Mouse (Mus musculus) hindbrain, embryonic 16.5 days (tissue): ENCODE results near the gene Ms4a2. TPM values are rescaled to one million over a fixed set of nuclear protein-coding genes. Genes with fewer than 3 reads are reported as not detected.

Source experiments
- ATAC-seq: fragments of 200-750 bp; cut with Nextera tagmentation; 2 replicates; pipeline ENCODE4 v1.8.0; 2017; ENCODE audit warnings: moderate TSS enrichment, moderate library complexity
- H3K27ac ChIP-seq: fragments of 300-500 bp; sonication (generic); 2 replicates; pipeline ENCODE4 v1.5.1; 2014; ENCODE audit warnings: low read depth, mild to moderate bottlenecking, control low read depth, low read length, moderate library complexity
- H3K27me3 ChIP-seq: fragments of 300-500 bp; sonication (generic); replicated peaks from 2 replicates; pipeline ENCODE4 v1.6.1; 2014; ENCODE audit warnings: low read length; ENCODE audit not compliant: control insufficient read depth, insufficient read depth
- H3K36me3 ChIP-seq: fragments of 300-500 bp; sonication (generic); 2 replicates; pipeline ENCODE4 v1.6.1; 2014; ENCODE audit warnings: mild to moderate bottlenecking, low read length, moderate library complexity, mixed read lengths; ENCODE audit not compliant: control insufficient read depth, insufficient read depth
- H3K4me1 ChIP-seq: fragments of 300-500 bp; sonication (generic); 2 replicates; pipeline ENCODE4 v1.6.1; 2014; ENCODE audit warnings: low read depth, low read length; ENCODE audit not compliant: control insufficient read depth, insufficient read depth
- H3K4me2 ChIP-seq: fragments of 300-500 bp; sonication (generic); 2 replicates; pipeline ENCODE4 v1.6.1; 2014; ENCODE audit warnings: mild to moderate bottlenecking, low read length, control low read depth, moderate library complexity
- H3K4me3 ChIP-seq: fragments of 300-500 bp; sonication (generic); 2 replicates; pipeline ENCODE4 v1.5.1; 2014; ENCODE audit warnings: mild to moderate bottlenecking, low read length, control low read depth, moderate library complexity
- H3K9ac ChIP-seq: fragments of 300-500 bp; sonication (generic); 2 replicates; pipeline ENCODE4 v1.6.1; 2014; ENCODE audit warnings: low read depth, mild to moderate bottlenecking, control low read depth, low read length, moderate library complexity
- H3K9me3 ChIP-seq: fragments of 300-500 bp; sonication (generic); 2 replicates; pipeline ENCODE4 v1.6.1; 2014; ENCODE audit warnings: mild to moderate bottlenecking, low read length, moderate library complexity; ENCODE audit not compliant: control insufficient read depth
- WGBS: fragments of 180-500 bp; shearing (Covaris S2); extraction: QIAGEN DNeasy Blood & Tissue Kit; methylation state at CpG from one replicate; pipeline ENCODE4 v1.1.7; 2014; 5-methylcytosine and 5-hydroxymethylcytosine counted together
- polyA plus RNA-seq: library from polyadenylated mRNA; unstranded; fragments of >200 nt; fragmentation: Nextera tagmentation; extraction: Ambion mirVana; gene quantifications from 2 replicates; pipeline ENCODE4 v1.2.1, GENCODE M21; 2015

Ms4a2 gene
- polyA plus RNA-seq, 1 experiment from 2014 or later = 0.10 TPM

- Histone ChIP-seq H3K4me2 (no peak overlapping the region), H3K27me3 (no peaks in the 10 kb centered on the region), H3K9me3 (no peaks in the 10 kb centered on the region), H3K36me3 (no peaks in the 10 kb centered on the region), H3K4me1 (no peaks in the 10 kb centered on the region), H3K9ac (no peak overlapping the region), H3K27ac (no peak overlapping the region), H3K4me3 (no peak overlapping the region)
- 85% methylated on average over 1 of the region's 1 CpGs for WGBS
- no peak for ATAC-seq
Measured at GRCm38 (mm10) chr19:11633732-11634131, 10.2 kb upstream of the Ms4a2 start.

- WGBS = 79% methylated on average over 5 of the region's 5 CpGs
Measured at GRCm38 (mm10) chr19:11625231-11625630, 1.7 kb upstream of the Ms4a2 start.

GRCm38 (mm10) chr19:11624800-11625199, 1.3 kb upstream of the Ms4a2 start:
- ATAC-seq = no peak
- H3K36me3 ChIP-seq = no peaks in the 10 kb centered on the region
- no peaks in the 10 kb centered on the region for H3K9me3 ChIP-seq
- H3K27me3 ChIP-seq = no peaks in the 10 kb centered on the region
- no peaks in the 10 kb centered on the region for H3K4me1 ChIP-seq
- no peak overlapping the region for H3K4me2 ChIP-seq
- no peak overlapping the region for H3K9ac ChIP-seq
- H3K4me3 ChIP-seq = no peak overlapping the region
- no peak overlapping the region for H3K27ac ChIP-seq

More at GRCm38 (mm10) chr19:11625231-11625630, 1.7 kb upstream of the Ms4a2 start:
- Histone ChIP-seq H3K4me2 (no peak overlapping the region), H3K9ac (no peak overlapping the region), H3K4me3 (no peak overlapping the region), H3K27me3 (no peaks in the 10 kb centered on the region), H3K27ac (no peak overlapping the region), H3K9me3 (no peaks in the 10 kb centered on the region), H3K36me3 (no peaks in the 10 kb centered on the region), H3K4me1 (no peaks in the 10 kb centered on the region)
- no peak for ATAC-seq

- no peaks in the 10 kb centered on the region for H3K36me3 ChIP-seq
- H3K4me1 ChIP-seq = no peaks in the 10 kb centered on the region
- H3K9ac ChIP-seq = no peak overlapping the region
- no peak overlapping the region for H3K4me2 ChIP-seq
- no peak overlapping the region for H3K27ac ChIP-seq
- H3K27me3 ChIP-seq = no peaks in the 10 kb centered on the region
- H3K4me3 ChIP-seq = no peak overlapping the region
- no peaks in the 10 kb centered on the region for H3K9me3 ChIP-seq
- ATAC-seq = no peak
Measured at GRCm38 (mm10) chr19:11617983-11618382, 5.5 kb downstream of the Ms4a2 start.

DNA sequence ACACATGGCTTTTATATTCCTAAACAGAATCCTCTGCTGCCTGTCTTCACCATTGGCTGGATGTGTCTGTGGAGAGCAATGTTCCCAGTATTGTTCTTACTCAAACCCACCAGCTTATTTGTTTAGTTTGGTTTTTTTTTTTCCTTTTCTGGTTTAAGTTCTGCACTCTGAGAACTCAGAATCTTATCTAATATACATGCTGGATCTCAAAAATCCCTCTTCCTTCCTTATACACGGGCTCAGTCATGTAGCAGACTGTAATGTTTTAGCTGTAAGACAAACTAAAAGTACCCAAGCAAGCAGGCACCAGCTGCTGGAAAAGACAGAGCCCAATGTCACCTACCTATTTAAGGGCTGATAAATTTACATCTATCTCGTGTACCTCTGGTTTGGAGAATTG, 8.7 kb downstream of the Ms4a2 start:
- no peak for ATAC-seq

DNA sequence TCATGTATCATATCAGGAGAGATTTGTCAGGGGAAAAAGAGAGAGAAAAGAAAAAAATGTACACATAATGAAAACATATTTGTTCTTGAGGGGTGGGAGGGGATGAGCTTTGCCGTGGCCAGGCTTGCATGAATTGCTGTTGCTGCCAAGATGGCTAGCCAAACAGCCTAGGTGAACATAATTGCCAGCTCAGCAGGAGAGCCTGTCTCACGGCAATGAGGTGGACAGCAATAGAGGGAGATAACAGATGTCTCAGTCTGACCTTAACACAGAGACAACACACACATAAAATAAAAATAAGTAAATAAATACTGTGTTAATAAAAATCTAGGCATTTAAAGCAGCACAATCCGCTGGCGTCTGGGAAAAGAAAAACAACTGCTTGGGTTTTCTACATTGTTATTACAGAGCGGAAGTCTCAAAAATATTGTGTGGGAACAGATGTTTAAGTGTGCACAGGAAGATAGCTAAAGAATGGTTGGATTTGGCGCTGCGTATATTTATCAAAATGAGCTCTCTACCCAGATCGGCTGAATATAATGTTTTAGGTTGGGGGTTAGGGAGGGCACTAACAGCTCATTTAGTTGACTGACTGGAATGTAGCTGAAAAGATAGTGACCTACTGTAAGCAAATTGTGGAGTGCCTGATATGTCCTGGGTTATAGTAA, 9.6 kb downstream of the Ms4a2 start:
- 70% methylated on average over 8 of the region's 8 CpGs for WGBS
- H3K9ac ChIP-seq = no peak overlapping the region
- no peak overlapping the region for H3K4me2 ChIP-seq
- no peak overlapping the region for H3K27ac ChIP-seq
- no peak overlapping the region for H3K4me3 ChIP-seq
- H3K27me3 ChIP-seq = no peaks in the 10 kb centered on the region
- H3K36me3 ChIP-seq = no peaks in the 10 kb centered on the region
- H3K4me1 ChIP-seq = no peaks in the 10 kb centered on the region
- ATAC-seq = no peak
- H3K9me3 ChIP-seq = no peaks in the 10 kb centered on the region

More for the DNA sequence above, 8.7 kb downstream of the Ms4a2 start:
- 68% methylated on average over 2 of the region's 2 CpGs for WGBS
- Histone ChIP-seq H3K9me3 (no peaks in the 10 kb centered on the region), H3K4me1 (no peaks in the 10 kb centered on the region), H3K4me3 (no peak overlapping the region), H3K9ac (no peak overlapping the region), H3K27ac (no peak overlapping the region), H3K36me3 (no peaks in the 10 kb centered on the region), H3K4me2 (no peak overlapping the region), H3K27me3 (no peaks in the 10 kb centered on the region)

GRCm38 (mm10) chr19:11613084-11613483, 10.4 kb downstream of the Ms4a2 start:
- Histone ChIP-seq H3K27ac (no peak overlapping the region), H3K36me3 (no peaks in the 10 kb centered on the region), H3K4me1 (no peaks in the 10 kb centered on the region), H3K9me3 (no peaks in the 10 kb centered on the region), H3K9ac (no peak overlapping the region), H3K27me3 (no peaks in the 10 kb centered on the region), H3K4me3 (no peak overlapping the region), H3K4me2 (no peak overlapping the region)
- 89% methylated on average over 1 of the region's 1 CpGs for WGBS
- ATAC-seq = no peak

- Histone ChIP-seq H3K9ac (no peak overlapping the region), H3K4me2 (no peak overlapping the region), H3K4me3 (no peak overlapping the region), H3K27ac (no peak overlapping the region), H3K36me3 (no peaks in the 10 kb centered on the region), H3K9me3 (no peaks in the 10 kb centered on the region), H3K27me3 (no peaks in the 10 kb centered on the region), H3K4me1 (no peaks in the 10 kb centered on the region)
- no peak for ATAC-seq
- WGBS = 59% methylated on average over 2 of the region's 2 CpGs
Measured at GRCm38 (mm10) chr19:11612293-11612692, 11.2 kb downstream of the Ms4a2 start.

- H3K36me3 ChIP-seq = no peaks in the 10 kb centered on the region
- no peak overlapping the region for H3K4me3 ChIP-seq
- peak overlapping the region; percentile 25; the same call in 1 of the 2 replicates for H3K9ac ChIP-seq
- WGBS = 27% methylated on average over 6 of the region's 6 CpGs
- no peaks in the 10 kb centered on the region for H3K4me1 ChIP-seq
- H3K27ac ChIP-seq = no peak overlapping the region
- H3K4me2 ChIP-seq = no peak overlapping the region
- peak; percentile 95 for ATAC-seq
- H3K27me3 ChIP-seq = no peaks in the 10 kb centered on the region
- no peaks in the 10 kb centered on the region for H3K9me3 ChIP-seq
Measured at GRCm38 (mm10) chr19:11611541-11611945, 12.0 kb downstream of the Ms4a2 start.
